Mouse (Mus musculus) liver, embryonic 14.5 days (tissue): ENCODE results near the gene Snai1.

Source experiments
- CTCF ChIP-seq: IDR thresholded peaks from 2 replicates; pipeline ENCODE4 v1.5.1; 2016; ENCODE audit warnings: antibody characterized with exemption, low read depth, control low read depth
- EP300 ChIP-seq: IDR thresholded peaks from 2 replicates; pipeline ENCODE4 v1.6.1; 2016; ENCODE audit warnings: antibody characterized with exemption, low read depth

DNA sequence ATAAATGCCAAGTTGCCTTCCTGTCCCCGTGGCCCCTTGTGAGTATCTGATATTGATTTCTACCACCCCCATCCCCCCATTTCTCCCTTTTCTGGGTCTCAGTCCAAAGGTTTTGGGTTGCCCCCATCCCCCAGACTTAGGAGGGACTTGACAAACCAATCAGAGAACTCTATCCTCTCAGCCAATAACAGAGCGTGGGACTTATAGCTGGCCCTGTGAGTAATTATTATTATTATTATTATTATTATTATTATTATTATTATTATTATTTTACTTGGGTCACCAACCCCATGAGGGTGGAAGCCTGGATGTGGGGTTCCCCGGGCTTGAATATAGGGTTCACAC is 27.3 kb downstream of the Snai1 start:
- no peak for TF ChIP-seq CTCF
- no peak for TF ChIP-seq EP300
